Mouse (Mus musculus) liver, embryonic 13.5 days (tissue): ENCODE data around the gene Trappc4. TPM values are rescaled to one million over a fixed set of nuclear protein-coding genes. Genes with fewer than 3 reads are reported as not detected.

Experiments
- microRNA-seq: library from miRNA; unstranded; fragments of <30 nt; microRNA quantifications from one replicate; pipeline ENCODE4, GENCODE M21; 2016
- polyA plus RNA-seq: library from polyadenylated mRNA; unstranded; fragments of >200 nt; fragmentation: Nextera tagmentation; extraction: Ambion mirVana; gene quantifications from 2 replicates; pipeline ENCODE4 v1.2.1, GENCODE M21; 2015

The Trappc4 gene
- polyA plus RNA-seq, 1 experiment from 2014 or later = 68.3 TPM

Small RNA genes lying within 50 kb of the gene (microRNA-seq; reads per million reads assigned to microRNA genes)
- not detected for gene Mir7085

Other genes with a start within 250 kb of the Trappc4 start
- gene Cbl, start 173.6 kb downstream of the Trappc4 start, polyA plus RNA-seq = 5.7 and 7.2 TPM in 2 replicates
- gene Ccdc153, start 166.9 kb downstream of the Trappc4 start, polyA plus RNA-seq = not detected in 2 replicates
- 0.06 and 0.24 TPM in 2 replicates for gene Pdzd3, start 156.1 kb downstream of the Trappc4 start, polyA plus RNA-seq
- gene Nlrx1, start 139.0 kb downstream of the Trappc4 start, polyA plus RNA-seq = 3.2 and 3.8 TPM in 2 replicates
- 11.1 and 13.0 TPM in 2 replicates for gene Abcg4, start 119.0 kb downstream of the Trappc4 start, polyA plus RNA-seq
- 11.4 and 11.5 TPM in 2 replicates for gene Hinfp, start 101.9 kb downstream of the Trappc4 start, polyA plus RNA-seq
- 6.4 and 8.2 TPM in 2 replicates for gene C2cd2l, start 87.3 kb downstream of the Trappc4 start, polyA plus RNA-seq
- gene Dpagt1, start 81.6 kb downstream of the Trappc4 start, polyA plus RNA-seq = 20.7 and 23.0 TPM in 2 replicates
- gene H2afx, start 72.9 kb downstream of the Trappc4 start, polyA plus RNA-seq = 208 and 210 TPM in 2 replicates
- 1,411 and 1,456 TPM in 2 replicates for gene Hmbs, start 63.4 kb downstream of the Trappc4 start, polyA plus RNA-seq
- gene Vps11, start 45.9 kb downstream of the Trappc4 start, polyA plus RNA-seq = 14.8 and 15.3 TPM in 2 replicates
- 15.8 and 19.0 TPM in 2 replicates for gene Hyou1, start 28.1 kb downstream of the Trappc4 start, polyA plus RNA-seq
- 18.4 and 21.3 TPM in 2 replicates for gene Slc37a4, start 10.7 kb downstream of the Trappc4 start, polyA plus RNA-seq
- gene Rps25, start 461 bp downstream of the Trappc4 start, polyA plus RNA-seq = 1,487 and 1,590 TPM in 2 replicates
- gene Ccdc84, start 11.0 kb upstream of the Trappc4 start, polyA plus RNA-seq = 13.8 and 16.6 TPM in 2 replicates
- not detected in 2 replicates for gene Foxr1, start 33.5 kb upstream of the Trappc4 start, polyA plus RNA-seq
- not detected in 2 replicates for gene Upk2, start 47.4 kb upstream of the Trappc4 start, polyA plus RNA-seq
- 1.0 and 1.5 TPM in 2 replicates for gene Bcl9l, start 75.2 kb upstream of the Trappc4 start, polyA plus RNA-seq
- 0.09 TPM in 1 of 2 replicates, not detected in the other for gene Cxcr5, start 154.3 kb upstream of the Trappc4 start, polyA plus RNA-seq
- gene Ddx6, start 197.3 kb upstream of the Trappc4 start, polyA plus RNA-seq = 7.2 and 8.2 TPM in 2 replicates